Mouse (Mus musculus) liver, postnatal 0 days (tissue): ENCODE measurements at regions not wholly inside any gene's neighbourhood (a gene's known extent, or its start where the extent isn't known, plus 50 kb on each side); places are given as distances from the start of the nearest gene placed in this dataset.

Experiments used
- ATAC-seq: fragments of 200-750 bp; cut with Nextera tagmentation; 2 replicates; pipeline ENCODE4 v1.8.0; 2017; ENCODE audit warnings: mild to moderate bottlenecking, moderate library complexity
- DNase-seq: peaks from one replicate; pipeline ENCODE4 v3.0.0-alpha.2; 2016
- H3K27ac ChIP-seq: fragments of 300-500 bp; sonication (generic); 2 replicates; pipeline ENCODE4 v1.5.1; 2014; ENCODE audit warnings: antibody characterized with exemption, moderate library complexity, mild to moderate bottlenecking, low read depth
- H3K27me3 ChIP-seq: fragments of 300-500 bp; sonication (generic); 2 replicates; pipeline ENCODE4 v1.6.1; 2014; ENCODE audit warnings: low read length, control low read depth, mixed read lengths; ENCODE audit not compliant: insufficient read depth
- H3K36me3 ChIP-seq: fragments of 300-500 bp; sonication (generic); replicated peaks from 2 replicates; pipeline ENCODE4 v1.6.1; 2014; ENCODE audit warnings: mild to moderate bottlenecking, control low read depth, low read length, moderate library complexity, mixed read lengths; ENCODE audit not compliant: insufficient read depth
- H3K4me1 ChIP-seq: fragments of 300-500 bp; sonication (generic); 2 replicates; pipeline ENCODE4 v1.6.1; 2014; ENCODE audit warnings: antibody characterized with exemption, mild to moderate bottlenecking, control low read depth; ENCODE audit not compliant: insufficient read depth
- H3K4me2 ChIP-seq: fragments of 300-500 bp; sonication (generic); 2 replicates; pipeline ENCODE4 v1.6.1; 2014; ENCODE audit warnings: low read depth, mild to moderate bottlenecking, low read length, moderate library complexity, mixed read lengths
- H3K4me3 ChIP-seq: fragments of 300-500 bp; sonication (generic); 2 replicates; pipeline ENCODE4 v1.5.1; 2014; ENCODE audit warnings: low read depth, low read length
- H3K9ac ChIP-seq: fragments of 300-500 bp; sonication (generic); replicated peaks from 2 replicates; pipeline ENCODE4 v1.6.1; 2014; ENCODE audit warnings: mild to moderate bottlenecking, moderate library complexity
- H3K9me3 ChIP-seq: fragments of 300-500 bp; sonication (generic); 2 replicates; pipeline ENCODE4 v1.6.1; 2016; ENCODE audit warnings: mild to moderate bottlenecking, control low read depth, low read length, mixed read lengths
- CTCF ChIP-seq: sonication (generic); IDR thresholded peaks from 2 replicates; pipeline ENCODE4 v1.5.1; 2016; ENCODE audit warnings: antibody characterized with exemption, low read depth
- EP300 ChIP-seq: IDR thresholded peaks from 2 replicates; pipeline ENCODE4 v1.6.1; 2016; ENCODE audit warnings: antibody characterized with exemption, low read depth, mild to moderate bottlenecking
- WGBS: fragments of 180-500 bp; shearing (Covaris S2); extraction: QIAGEN DNeasy Blood & Tissue Kit; methylation state at CpG from one replicate; pipeline ENCODE4 v1.1.7; 2014; ENCODE audit not compliant: insufficient replicate concordance; 5-methylcytosine and 5-hydroxymethylcytosine counted together

- no peaks in the 10 kb centered on the region for H3K9me3 ChIP-seq
- 42% methylated on average over 2 of the region's 2 CpGs for WGBS
- TF ChIP-seq CTCF = no peak
- no peak for TF ChIP-seq EP300
Measured at GRCm38 (mm10) chr9:42174349-42174955, 50.4 kb upstream of the Sorl1 start.

More at GRCm38 (mm10) chr9:42174349-42174955, 50.4 kb upstream of the Sorl1 start:
- H3K36me3 ChIP-seq = no peaks in the 10 kb centered on the region
- no peak overlapping the region for H3K9ac ChIP-seq
- no peaks in the 10 kb centered on the region for H3K27me3 ChIP-seq
- H3K4me3 ChIP-seq = no peak overlapping the region
- DNase-seq (no peak), ATAC-seq (no peak)
- no peak overlapping the region for H3K27ac ChIP-seq
- H3K4me2 ChIP-seq = no peak overlapping the region
- no peaks in the 10 kb centered on the region for H3K4me1 ChIP-seq
